Mouse (Mus musculus) midbrain, embryonic 10.5 days (tissue): ENCODE measurements around the gene Hist1h2bp. TPM values are rescaled to one million over a fixed set of nuclear protein-coding genes. Genes with fewer than 3 reads are reported as not detected.
"Not testable (repeated sequence)": the region's sequence is repeated elsewhere in the genome, so short reads cannot be mapped to it uniquely, and the experiment has no call there.

ENCODE experiments used
- DNase-seq: peaks from one replicate; pipeline ENCODE4 v3.0.0-alpha.2; 2017; ENCODE audit warnings: low spot score
- H3K27ac ChIP-seq: fragments of 300-500 bp; sonication (generic); replicated peaks from 2 replicates; pipeline ENCODE4 v1.5.1; 2016; ENCODE audit warnings: mild to moderate bottlenecking
- H3K27me3 ChIP-seq: fragments of 300-500 bp; sonication (generic); 2 replicates; pipeline ENCODE4 v1.6.1; 2016; ENCODE audit warnings: low read depth, mild to moderate bottlenecking; ENCODE audit not compliant: poor library complexity, severe bottlenecking
- H3K36me3 ChIP-seq: fragments of 300-500 bp; sonication (generic); 2 replicates; pipeline ENCODE4 v1.6.1; 2016; ENCODE audit warnings: mild to moderate bottlenecking, moderate library complexity
- H3K4me1 ChIP-seq: fragments of 300-500 bp; sonication (generic); 2 replicates; pipeline ENCODE4 v1.6.1; 2016
- H3K4me3 ChIP-seq: fragments of 300-500 bp; sonication (generic); 2 replicates; pipeline ENCODE4 v1.5.1; 2016; ENCODE audit warnings: mild to moderate bottlenecking, moderate library complexity
- H3K9me3 ChIP-seq: fragments of 300-500 bp; sonication (generic); replicated peaks from 2 replicates; pipeline ENCODE4 v1.6.1; 2016; ENCODE audit warnings: mild to moderate bottlenecking
- WGBS: fragments of 180-500 bp; shearing (Covaris S2); methylation state at CpG from one replicate; pipeline ENCODE4 v1.1.7; 2016; 5-methylcytosine and 5-hydroxymethylcytosine counted together
- microRNA-seq: library from miRNA; unstranded; fragments of <30 nt; microRNA quantifications from one replicate; pipeline ENCODE4, GENCODE M21; 2017
- polyA plus RNA-seq: library from polyadenylated mRNA; unstranded; fragments of >200 nt; fragmentation: Nextera tagmentation; extraction: Ambion mirVana; gene quantifications from 2 replicates; pipeline ENCODE4 v1.2.1, GENCODE M21; 2016

Gene Hist1h2bp
- polyA plus RNA-seq, 1 experiment from 2014 or later, result 4.2 TPM

- H3K27me3 ChIP-seq, H3K9me3 ChIP-seq, DNase-seq, H3K4me1 ChIP-seq, H3K27ac ChIP-seq, H3K36me3 ChIP-seq: not testable (repeated sequence)
- H3K4me3 ChIP-seq, result peak within 1 kb of the TSS; percentile 40
- WGBS, result under 1% methylated on average over 24 of the region's 58 CpGs
Observed at GRCm38 (mm10) chr13:21831418-21832394, 44.4 kb downstream of the Hist1h2bp start, which contains the start of gene Hist1h4n. Hist1h4n (minus strand) TSS chr13:21832196.

- H3K4me3 ChIP-seq, H3K9me3 ChIP-seq, H3K4me1 ChIP-seq, H3K36me3 ChIP-seq, H3K27ac ChIP-seq, DNase-seq, H3K27me3 ChIP-seq: not testable (repeated sequence)
- WGBS, result no CpG with 5 or more reads among the region's 24 CpGs
Observed at GRCm38 (mm10) chr13:21833461-21833860, 46.2 kb downstream of the Hist1h2bp start, which contains the start of the genes Hist1h2ap and Hist1h2br. Hist1h2ap (minus strand) TSS chr13:21833507. Hist1h2br (plus strand) TSS chr13:21833743.

Small RNA genes within 50 kb of the gene (microRNA-seq; reads per million reads assigned to microRNA genes)
- gene Gm19658, result not detected
- gene Gm44346, result not detected
- gene Gm44454, result 1.8 reads per million
- not detected for gene Gm44466

Other genes starting within 250 kb of the Hist1h2bp start
- 0.11 and 0.15 TPM in 2 replicates for gene Olfr1366, start 244.7 kb upstream of the Hist1h2bp start, polyA plus RNA-seq
- not detected in 2 replicates for gene Olfr1535, start 227.6 kb upstream of the Hist1h2bp start, polyA plus RNA-seq
- not detected in 2 replicates for gene Olfr1364, start 205.7 kb upstream of the Hist1h2bp start, polyA plus RNA-seq
- gene Olfr1362, start 173.4 kb upstream of the Hist1h2bp start, polyA plus RNA-seq, result not detected in 2 replicates
- gene Olfr11, start 144.9 kb upstream of the Hist1h2bp start, polyA plus RNA-seq, result not detected in 2 replicates
- not detected in 2 replicates for gene Olfr1361, start 124.1 kb upstream of the Hist1h2bp start, polyA plus RNA-seq
- not detected in 2 replicates for gene Olfr1360, start 110.1 kb upstream of the Hist1h2bp start, polyA plus RNA-seq
- gene Olfr1359, start 89.3 kb upstream of the Hist1h2bp start, polyA plus RNA-seq, result not detected in 2 replicates
- gene Hist1h2bl, start 71.3 kb upstream of the Hist1h2bp start, polyA plus RNA-seq, result 1.4 and 3.4 TPM in 2 replicates
- 12.2 and 21.8 TPM in 2 replicates for gene Hist1h2ai, start 71.0 kb upstream of the Hist1h2bp start, polyA plus RNA-seq
- gene Hist1h3h, start 69.8 kb upstream of the Hist1h2bp start, polyA plus RNA-seq, result 8.9 and 11.3 TPM in 2 replicates
- 5.2 and 7.5 TPM in 2 replicates for gene Hist1h2bm, start 65.4 kb upstream of the Hist1h2bp start, polyA plus RNA-seq
- 1.0 and 1.2 TPM in 2 replicates for gene Hist1h4j, start 52.4 kb upstream of the Hist1h2bp start, polyA plus RNA-seq
- 1.7 and 6.4 TPM in 2 replicates for gene Hist1h4k, start 37.0 kb upstream of the Hist1h2bp start, polyA plus RNA-seq
- gene Hist1h2ak, start 33.6 kb upstream of the Hist1h2bp start, polyA plus RNA-seq, result 16.8 and 19.9 TPM in 2 replicates
- 0.55 and 2.6 TPM in 2 replicates for gene Hist1h2bn, start 33.3 kb upstream of the Hist1h2bp start, polyA plus RNA-seq
- 31.5 and 37.7 TPM in 2 replicates for gene Hist1h1b, start 6.8 kb upstream of the Hist1h2bp start, polyA plus RNA-seq
- 114 and 126 TPM in 2 replicates for gene Hist1h3i, start 4.1 kb upstream of the Hist1h2bp start, polyA plus RNA-seq
- gene Hist1h2an, start 243 bp upstream of the Hist1h2bp start, polyA plus RNA-seq, result 11.7 and 15.4 TPM in 2 replicates
- 15.4 and 17.4 TPM in 2 replicates for gene Hist1h2bq, start 22.7 kb downstream of the Hist1h2bp start, polyA plus RNA-seq
- 1.6 TPM in 1 of 2 replicates, not detected in the other for gene Hist1h2ao, start 23.0 kb downstream of the Hist1h2bp start, polyA plus RNA-seq
- gene Hist1h4m, start 24.3 kb downstream of the Hist1h2bp start, polyA plus RNA-seq, result not detected in 2 replicates
- 7.7 and 10.8 TPM in 2 replicates for gene Hist1h4n, start 44.7 kb downstream of the Hist1h2bp start, polyA plus RNA-seq
- 5,863 and 6,710 TPM in 2 replicates for gene Hist1h2ap, start 46.0 kb downstream of the Hist1h2bp start, polyA plus RNA-seq
- gene Hist1h2br, start 46.3 kb downstream of the Hist1h2bp start, polyA plus RNA-seq, result 15.6 and 19.0 TPM in 2 replicates
- 23.8 and 24.8 TPM in 2 replicates for gene Zfp184, start 157.6 kb downstream of the Hist1h2bp start, polyA plus RNA-seq
- gene Pom121l2, start 193.7 kb downstream of the Hist1h2bp start, polyA plus RNA-seq, result 0.11 TPM in 1 of 2 replicates, not detected in the other
- gene Prss16, start 222.3 kb downstream of the Hist1h2bp start, polyA plus RNA-seq, result not detected in 2 replicates
- 10.6 and 11.4 TPM in 2 replicates for gene Hist1h2ah, start 248.1 kb downstream of the Hist1h2bp start, polyA plus RNA-seq
- 9.4 and 9.7 TPM in 2 replicates for gene Hist1h2bk, start 248.4 kb downstream of the Hist1h2bp start, polyA plus RNA-seq